Mouse (Mus musculus): ENCODE measurements at regions not wholly inside any gene's neighbourhood (a gene's known extent, or its start where the extent isn't known, plus 50 kb on each side); places are given as distances from the start of the nearest gene placed in this dataset.

GRCm38 (mm10) chr1:183895936-183896335 is 117.2 kb upstream of the Dusp10 start:
- no peak for DNase-seq

GRCm38 (mm10) chr1:183898091-183898490 is 115.0 kb upstream of the Dusp10 start:
- no peak for DNase-seq

GRCm38 (mm10) chr1:183904564-183904963 is 108.5 kb upstream of the Dusp10 start:
- no peak for DNase-seq

- peak; percentile 17 for DNase-seq
Observed at GRCm38 (mm10) chr1:183905345-183906142, 107.6 kb upstream of the Dusp10 start.

- DNase-seq, result no peak
Observed at GRCm38 (mm10) chr1:183917656-183918055, 95.4 kb upstream of the Dusp10 start.

- DNase-seq, result no peak
Observed at GRCm38 (mm10) chr1:183921262-183921661, 91.8 kb upstream of the Dusp10 start.

- DNase-seq, result no peak
Observed at GRCm38 (mm10) chr1:183928539-183928938, 84.6 kb upstream of the Dusp10 start.

GRCm38 (mm10) chr1:183930363-183930982 is 82.6 kb upstream of the Dusp10 start:
- no peak for DNase-seq

GRCm38 (mm10) chr1:183931141-183931540 is 82.0 kb upstream of the Dusp10 start:
- DNase-seq, result no peak

- DNase-seq, result no peak
Observed at GRCm38 (mm10) chr1:183933845-183934244, 79.3 kb upstream of the Dusp10 start.

- no peak for DNase-seq
Observed at GRCm38 (mm10) chr1:183937166-183937565, 75.9 kb upstream of the Dusp10 start.

GRCm38 (mm10) chr1:183938361-183938760 is 74.7 kb upstream of the Dusp10 start:
- no peak for DNase-seq

GRCm38 (mm10) chr1:183940706-183941105 is 72.4 kb upstream of the Dusp10 start:
- no peak for DNase-seq

- no peak for DNase-seq
Observed at GRCm38 (mm10) chr1:183946241-183946640, 66.9 kb upstream of the Dusp10 start.

GRCm38 (mm10) chr1:183947066-183947465 is 66.0 kb upstream of the Dusp10 start:
- peak; percentile 50 for DNase-seq

GRCm38 (mm10) chr1:183949205-183949604 is 63.9 kb upstream of the Dusp10 start:
- DNase-seq, result no peak

GRCm38 (mm10) chr1:183954086-183954485 is 59.0 kb upstream of the Dusp10 start:
- no peak for DNase-seq

- peak; percentile 29 for DNase-seq
Observed at GRCm38 (mm10) chr1:183956391-183956790, 56.7 kb upstream of the Dusp10 start.

GRCm38 (mm10) chr1:183961383-183961782 is 51.7 kb upstream of the Dusp10 start:
- no peak for DNase-seq

- DNase-seq, result no peak
Observed at GRCm38 (mm10) chr1:183962486-183962885, 50.6 kb upstream of the Dusp10 start.

GRCm38 (mm10) chr1:183963286-183963685 is 49.8 kb upstream of the Dusp10 start:
- DNase-seq, result no peak

All from lung, postnatal 14 days (tissue).